Mouse (Mus musculus) forebrain, embryonic 14.5 days (tissue): Measurements from ENCODE around the gene Pde4b. TPM values are rescaled to one million over a fixed set of nuclear protein-coding genes. Genes with fewer than 3 reads are reported as not detected.
"Not testable (repeated sequence)": the region's sequence is repeated elsewhere in the genome, so short reads cannot be mapped to it uniquely, and the experiment has no call there.

Experiments
- ATAC-seq: fragments of 200-750 bp; cut with Nextera tagmentation; 2 replicates; pipeline ENCODE4 v1.8.0; 2017; ENCODE audit warnings: mild to moderate bottlenecking, moderate library complexity
- DNase-seq: peaks from one replicate; pipeline ENCODE4 v3.0.0-alpha.2; 2015; ENCODE audit warnings: low spot score
- H3K27ac ChIP-seq: fragments of 300-500 bp; sonication (generic); 2 replicates; pipeline ENCODE4 v1.5.1; 2014; ENCODE audit warnings: low read depth, mild to moderate bottlenecking, control low read depth, low read length, moderate library complexity
- H3K27me3 ChIP-seq: fragments of 300-500 bp; sonication (generic); replicated peaks from 2 replicates; pipeline ENCODE4 v1.6.1; 2014; ENCODE audit warnings: low read length, control low read depth, mixed read lengths; ENCODE audit not compliant: control insufficient read depth, insufficient read depth
- H3K36me3 ChIP-seq: fragments of 300-500 bp; sonication (generic); 2 replicates; pipeline ENCODE4 v1.6.1; 2014; ENCODE audit warnings: low read length, control low read depth; ENCODE audit not compliant: control insufficient read depth, insufficient read depth
- H3K4me1 ChIP-seq: fragments of 300-500 bp; sonication (generic); 2 replicates; pipeline ENCODE4 v1.6.1; 2014; ENCODE audit warnings: antibody characterized with exemption, low read length, control low read depth; ENCODE audit not compliant: control insufficient read depth, insufficient read depth
- H3K4me2 ChIP-seq: fragments of 300-500 bp; sonication (generic); 2 replicates; pipeline ENCODE4 v1.6.1; 2014; ENCODE audit warnings: mild to moderate bottlenecking, control low read depth, low read length
- H3K4me3 ChIP-seq: fragments of 300-500 bp; sonication (generic); 2 replicates; pipeline ENCODE4 v1.5.1; 2014; ENCODE audit warnings: low read depth, low read length, control low read depth
- H3K9ac ChIP-seq: fragments of 300-500 bp; sonication (generic); 2 replicates; pipeline ENCODE4 v1.6.1; 2014; ENCODE audit warnings: mild to moderate bottlenecking, low read length, control low read depth, moderate library complexity
- H3K9me3 ChIP-seq: fragments of 300-500 bp; sonication (generic); replicated peaks from 2 replicates; pipeline ENCODE4 v1.6.1; 2016; ENCODE audit warnings: low read length, control low read depth, mixed read lengths; ENCODE audit not compliant: control insufficient read depth
- WGBS: fragments of 180-500 bp; shearing (Covaris S2); extraction: QIAGEN DNeasy Blood & Tissue Kit; methylation state at CpG from one replicate; pipeline ENCODE4 v1.1.7; 2014; 5-methylcytosine and 5-hydroxymethylcytosine counted together
- polyA plus RNA-seq: library from polyadenylated mRNA; unstranded; fragments of >200 nt; fragmentation: Nextera tagmentation; extraction: Ambion mirVana; gene quantifications from 2 replicates; pipeline ENCODE4 v1.2.1, GENCODE M21; 2014

Gene Pde4b
- polyA plus RNA-seq, 1 experiment from 2014 or later: 30.8 TPM

- 19% methylated on average over 5 of the region's 5 CpGs for WGBS
- no peak overlapping the region for H3K9ac ChIP-seq
- no peak overlapping the region for H3K4me3 ChIP-seq
- H3K9me3 ChIP-seq: no peaks in the 10 kb centered on the region
- H3K4me2 ChIP-seq: no peak overlapping the region
- H3K27me3 ChIP-seq: no peaks in the 10 kb centered on the region
- peaks cover 5% of the 10 kb centered on the region; the same call in 1 of the 2 replicates for H3K4me1 ChIP-seq
- H3K36me3 ChIP-seq: no peaks in the 10 kb centered on the region
- H3K27ac ChIP-seq: no peak overlapping the region
- DNase-seq (no peak), ATAC-seq (peak; percentile 43)
Measured at GRCm38 (mm10) chr4:102492911-102493310, 405.6 kb downstream of the Pde4b start.

- H3K4me1 ChIP-seq: peaks cover 5% of the 10 kb centered on the region; the same call in 1 of the 2 replicates
- no peaks in the 10 kb centered on the region for H3K27me3 ChIP-seq
- no peak overlapping the region for H3K4me2 ChIP-seq
- DNase-seq (peak; percentile 87), ATAC-seq (peak; percentile 56)
- H3K36me3 ChIP-seq: no peaks in the 10 kb centered on the region
- no peak overlapping the region for H3K4me3 ChIP-seq
- no peak overlapping the region for H3K27ac ChIP-seq
- no peaks in the 10 kb centered on the region for H3K9me3 ChIP-seq
- whole genome bisulfite sequencing: 57% methylated on average over 4 of the region's 4 CpGs
- no peak overlapping the region for H3K9ac ChIP-seq
Measured at GRCm38 (mm10) chr4:102493342-102494128, 406.2 kb downstream of the Pde4b start.

GRCm38 (mm10) chr4:102494203-102494602 lies 406.9 kb downstream of the Pde4b start:
- H3K9me3 ChIP-seq, H3K27me3 ChIP-seq, H3K36me3 ChIP-seq, H3K4me3 ChIP-seq, H3K4me1 ChIP-seq, H3K4me2 ChIP-seq, DNase-seq, H3K27ac ChIP-seq, H3K9ac ChIP-seq: not testable (repeated sequence)
- ATAC-seq: peak; percentile 49; the same call in 1 of the 2 replicates
- 92% methylated on average over 10 of the region's 10 CpGs for WGBS

GRCm38 (mm10) chr4:102495001-102495400 lies 407.7 kb downstream of the Pde4b start:
- ATAC-seq (no peak), DNase-seq (no peak)
- Histone ChIP-seq H3K4me1 (peaks cover 5% of the 10 kb centered on the region; the same call in 1 of the 2 replicates), H3K9ac (no peak overlapping the region), H3K9me3 (no peaks in the 10 kb centered on the region), H3K4me2 (no peak overlapping the region), H3K36me3 (no peaks in the 10 kb centered on the region), H3K27ac (no peak overlapping the region), H3K27me3 (no peaks in the 10 kb centered on the region), H3K4me3 (no peak overlapping the region)
- 77% methylated on average over 5 of the region's 5 CpGs for WGBS

- WGBS: 70% methylated on average over 5 of the region's 5 CpGs
- Histone ChIP-seq H3K9me3 (no peaks in the 10 kb centered on the region), H3K27me3 (no peaks in the 10 kb centered on the region), H3K27ac (no peak overlapping the region), H3K4me3 (no peak overlapping the region), H3K36me3 (no peaks in the 10 kb centered on the region), H3K4me2 (no peak overlapping the region), H3K4me1 (peaks cover 5% of the 10 kb centered on the region; the same call in 1 of the 2 replicates), H3K9ac (no peak overlapping the region)
- peak; percentile 52 for DNase-seq
- ATAC-seq: no peak
Measured at GRCm38 (mm10) chr4:102495474-102495873, 408.1 kb downstream of the Pde4b start.

- no peaks in the 10 kb centered on the region for H3K27me3 ChIP-seq
- H3K4me2 ChIP-seq: no peak overlapping the region
- no peak overlapping the region for H3K9ac ChIP-seq
- WGBS: 78% methylated on average over 20 of the region's 20 CpGs
- no peaks in the 10 kb centered on the region for H3K9me3 ChIP-seq
- H3K4me1 ChIP-seq: peaks cover 5% of the 10 kb centered on the region; the same call in 1 of the 2 replicates
- no peaks in the 10 kb centered on the region for H3K36me3 ChIP-seq
- peak; percentile 71 for DNase-seq
- no peak overlapping the region for H3K4me3 ChIP-seq
- ATAC-seq: peak; percentile 18; the same call in 1 of the 2 replicates
- no peak overlapping the region for H3K27ac ChIP-seq
Measured at GRCm38 (mm10) chr4:102496269-102497177, 409.2 kb downstream of the Pde4b start.

GRCm38 (mm10) chr4:102497221-102497620 lies 409.9 kb downstream of the Pde4b start:
- H3K9me3 ChIP-seq: no peaks in the 10 kb centered on the region

GRCm38 (mm10) chr4:102498169-102498919 lies 411.0 kb downstream of the Pde4b start:
- H3K27me3 ChIP-seq: no peaks in the 10 kb centered on the region
- no peaks in the 10 kb centered on the region for H3K9me3 ChIP-seq
- H3K27ac ChIP-seq: no peak overlapping the region
- no peaks in the 10 kb centered on the region for H3K36me3 ChIP-seq
- H3K4me2 ChIP-seq: no peak overlapping the region
- no peaks in the 10 kb centered on the region for H3K4me1 ChIP-seq
- no peak overlapping the region for H3K4me3 ChIP-seq
- no peak for ATAC-seq
- DNase-seq: no peak
- no peak overlapping the region for H3K9ac ChIP-seq
- 89% methylated on average over 4 of the region's 4 CpGs for WGBS

More at GRCm38 (mm10) chr4:102497221-102497620, 409.9 kb downstream of the Pde4b start:
- H3K4me3 ChIP-seq: no peak overlapping the region
- WGBS: 85% methylated on average over 3 of the region's 3 CpGs
- ATAC-seq (no peak), DNase-seq (no peak)
- no peak overlapping the region for H3K4me2 ChIP-seq
- H3K36me3 ChIP-seq: no peaks in the 10 kb centered on the region
- H3K27ac ChIP-seq: no peak overlapping the region
- H3K27me3 ChIP-seq: no peaks in the 10 kb centered on the region
- no peak overlapping the region for H3K9ac ChIP-seq
- peaks cover 5% of the 10 kb centered on the region; the same call in 1 of the 2 replicates for H3K4me1 ChIP-seq
